Mouse (Mus musculus) hindbrain, embryonic 16.5 days (tissue): ENCODE results near the gene Trnp1. TPM values are rescaled to one million over a fixed set of nuclear protein-coding genes. Genes with fewer than 3 reads are reported as not detected.
"Not testable (repeated sequence)": the region's sequence is repeated elsewhere in the genome, so short reads cannot be mapped to it uniquely, and the experiment has no call there.

ENCODE experiments used
- ATAC-seq: fragments of 200-750 bp; cut with Nextera tagmentation; 2 replicates; pipeline ENCODE4 v1.8.0; 2017; ENCODE audit warnings: moderate TSS enrichment, moderate library complexity
- H3K27ac ChIP-seq: fragments of 300-500 bp; sonication (generic); 2 replicates; pipeline ENCODE4 v1.5.1; 2014; ENCODE audit warnings: low read depth, mild to moderate bottlenecking, control low read depth, low read length, moderate library complexity
- H3K27me3 ChIP-seq: fragments of 300-500 bp; sonication (generic); replicated peaks from 2 replicates; pipeline ENCODE4 v1.6.1; 2014; ENCODE audit warnings: low read length; ENCODE audit not compliant: control insufficient read depth, insufficient read depth
- H3K36me3 ChIP-seq: fragments of 300-500 bp; sonication (generic); 2 replicates; pipeline ENCODE4 v1.6.1; 2014; ENCODE audit warnings: mild to moderate bottlenecking, low read length, moderate library complexity, mixed read lengths; ENCODE audit not compliant: control insufficient read depth, insufficient read depth
- H3K4me1 ChIP-seq: fragments of 300-500 bp; sonication (generic); 2 replicates; pipeline ENCODE4 v1.6.1; 2014; ENCODE audit warnings: low read depth, low read length; ENCODE audit not compliant: control insufficient read depth, insufficient read depth
- H3K4me2 ChIP-seq: fragments of 300-500 bp; sonication (generic); 2 replicates; pipeline ENCODE4 v1.6.1; 2014; ENCODE audit warnings: mild to moderate bottlenecking, low read length, control low read depth, moderate library complexity
- H3K4me3 ChIP-seq: fragments of 300-500 bp; sonication (generic); 2 replicates; pipeline ENCODE4 v1.5.1; 2014; ENCODE audit warnings: mild to moderate bottlenecking, low read length, control low read depth, moderate library complexity
- H3K9ac ChIP-seq: fragments of 300-500 bp; sonication (generic); 2 replicates; pipeline ENCODE4 v1.6.1; 2014; ENCODE audit warnings: low read depth, mild to moderate bottlenecking, control low read depth, low read length, moderate library complexity
- H3K9me3 ChIP-seq: fragments of 300-500 bp; sonication (generic); 2 replicates; pipeline ENCODE4 v1.6.1; 2014; ENCODE audit warnings: mild to moderate bottlenecking, low read length, moderate library complexity; ENCODE audit not compliant: control insufficient read depth
- WGBS: fragments of 180-500 bp; shearing (Covaris S2); extraction: QIAGEN DNeasy Blood & Tissue Kit; methylation state at CpG from one replicate; pipeline ENCODE4 v1.1.7; 2014; 5-methylcytosine and 5-hydroxymethylcytosine counted together
- polyA plus RNA-seq: library from polyadenylated mRNA; unstranded; fragments of >200 nt; fragmentation: Nextera tagmentation; extraction: Ambion mirVana; gene quantifications from 2 replicates; pipeline ENCODE4 v1.2.1, GENCODE M21; 2015

Gene Trnp1
- polyA plus RNA-seq, 1 experiment from 2014 or later, result 5.8 TPM

DNA sequence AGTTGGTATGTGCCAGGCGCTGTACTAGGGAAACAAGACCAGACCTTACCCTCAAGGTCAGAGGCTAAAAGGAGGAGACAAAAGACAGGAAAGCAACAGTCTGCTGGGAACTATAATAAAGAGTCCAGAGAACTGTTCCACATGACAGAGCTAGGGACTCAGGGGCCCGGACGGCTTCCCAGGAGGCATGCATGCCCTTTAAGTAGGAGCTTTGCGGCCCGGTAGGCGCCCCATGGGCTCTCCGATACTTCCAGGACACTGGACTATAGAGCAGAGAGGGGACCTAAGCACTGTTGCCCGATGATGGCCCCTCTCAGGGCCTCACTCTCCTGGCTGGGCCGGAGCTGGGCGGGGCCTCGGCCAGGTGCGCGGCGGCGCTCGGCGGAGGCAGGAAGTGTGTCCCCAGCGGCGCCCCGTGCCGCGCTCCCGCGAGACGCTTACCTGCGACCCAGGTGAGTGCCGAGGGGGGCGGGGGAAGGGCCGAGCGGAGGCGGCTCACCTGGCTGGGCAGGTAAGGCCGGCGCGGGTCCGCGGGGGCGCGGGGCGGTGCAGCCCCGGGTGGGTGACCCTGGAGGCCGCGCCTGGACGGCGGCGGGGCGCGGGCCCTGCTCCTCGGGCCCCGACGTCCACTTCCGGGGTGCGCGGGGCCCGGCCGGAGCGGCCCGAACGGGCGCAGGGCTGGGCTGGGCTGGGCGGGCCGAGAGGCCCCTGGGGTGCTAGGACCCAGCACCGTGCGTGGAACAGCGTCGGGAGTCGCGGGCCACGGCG is 20.4 kb upstream of the Trnp1 start, which contains the start of gene Kdf1:
Gene Kdf1, plus strand, starts transcription at position 363 of the 768 bp plus-strand sequence.
- ATAC-seq, result no peak
- H3K9ac ChIP-seq, result peak within 1 kb of the TSS; percentile 13; the same call in 1 of the 2 replicates
- peak within 1 kb of the TSS; percentile 47 for H3K4me2 ChIP-seq
- no peak within 1 kb of the TSS for H3K27ac ChIP-seq
- H3K36me3 ChIP-seq, result no peaks in the 10 kb centered on the region
- H3K27me3 ChIP-seq, result peaks cover 42% of the 10 kb centered on the region
- peaks cover 6% of the 10 kb centered on the region; the same call in 1 of the 2 replicates for H3K4me1 ChIP-seq
- peak within 1 kb of the TSS; percentile 36 for H3K4me3 ChIP-seq
- H3K9me3 ChIP-seq, result no peaks in the 10 kb centered on the region
- 4% methylated on average over 51 of the region's 69 CpGs for WGBS

DNA sequence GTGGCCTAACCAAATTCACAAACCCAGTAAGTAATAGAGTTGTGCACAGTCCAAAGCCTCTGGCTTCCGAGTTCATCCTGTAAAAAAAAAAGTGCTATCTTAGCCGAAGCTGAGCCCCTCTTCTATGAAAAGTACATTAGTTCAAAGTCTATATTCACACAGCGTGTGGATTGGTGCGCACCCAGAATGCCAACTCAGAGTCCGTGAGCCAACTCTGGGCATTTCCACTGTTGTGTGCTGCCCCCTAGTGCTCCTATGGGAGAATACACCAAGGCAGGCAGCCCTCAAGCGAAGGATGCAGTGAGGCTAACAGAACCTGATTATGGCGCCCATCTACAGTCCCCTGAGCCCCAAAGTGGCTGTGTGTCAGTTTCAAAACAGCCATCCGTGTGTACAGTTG is 14.6 kb upstream of the Trnp1 start:
- Histone ChIP-seq H3K4me2 (no peak overlapping the region), H3K4me1 (no peaks in the 10 kb centered on the region), H3K27me3 (peaks cover 13% of the 10 kb centered on the region), H3K9ac (no peak overlapping the region), H3K27ac (no peak overlapping the region), H3K4me3 (no peak overlapping the region), H3K36me3 (no peaks in the 10 kb centered on the region), H3K9me3 (no peaks in the 10 kb centered on the region)
- WGBS, result 13% methylated on average over 8 of the region's 8 CpGs
- peak; percentile 67 for ATAC-seq

DNA sequence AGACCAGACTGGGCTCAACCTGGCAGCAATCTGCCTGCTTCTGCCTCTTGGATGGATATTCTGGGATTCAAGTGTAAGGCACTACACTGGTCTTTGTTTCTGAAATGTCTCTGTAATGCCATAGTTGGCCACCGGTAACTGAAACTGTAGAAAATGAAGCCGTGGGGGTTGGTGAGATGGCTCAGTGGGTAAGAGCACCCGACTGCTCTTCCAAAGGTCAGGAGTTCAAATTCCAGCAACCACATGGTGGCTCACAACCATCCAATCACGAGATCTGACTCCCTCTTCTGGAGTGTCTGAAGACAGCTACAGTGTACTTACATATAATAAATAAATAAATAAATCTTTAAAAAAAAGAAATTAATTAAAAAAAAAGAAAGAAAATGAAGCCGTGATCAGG is 14.2 kb upstream of the Trnp1 start:
- WGBS, result 60% methylated on average over 4 of the region's 5 CpGs
- not testable (repeated sequence) for H3K27me3 ChIP-seq, ATAC-seq, H3K36me3 ChIP-seq, H3K4me1 ChIP-seq, H3K9ac ChIP-seq, H3K4me3 ChIP-seq, H3K27ac ChIP-seq, H3K4me2 ChIP-seq, H3K9me3 ChIP-seq

DNA sequence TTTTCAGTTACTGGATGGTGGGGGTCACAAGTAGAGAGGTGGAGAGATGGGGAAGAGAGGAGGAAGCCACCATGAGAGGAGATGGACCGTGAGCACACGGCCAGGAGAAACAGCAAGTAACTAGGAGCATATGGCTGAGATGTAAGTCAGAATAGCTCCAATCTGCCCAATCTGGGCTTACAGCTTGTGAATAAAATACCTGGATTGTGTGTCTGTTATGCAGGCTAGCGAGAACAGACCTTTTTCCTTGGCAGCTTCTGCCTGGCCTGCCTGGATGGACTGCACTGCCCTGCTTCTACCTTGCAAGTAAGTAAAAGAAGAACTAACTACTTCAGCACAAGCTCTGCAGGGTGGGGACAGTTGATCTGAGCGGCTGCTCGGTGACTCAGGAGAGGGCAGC is 12.7 kb upstream of the Trnp1 start:
- Histone ChIP-seq H3K27ac (no peak overlapping the region), H3K4me2 (no peak overlapping the region), H3K4me1 (no peaks in the 10 kb centered on the region), H3K9me3 (no peaks in the 10 kb centered on the region), H3K27me3 (peaks cover 5% of the 10 kb centered on the region; the same call in 1 of the 2 replicates), H3K4me3 (no peak overlapping the region), H3K9ac (no peak overlapping the region), H3K36me3 (no peaks in the 10 kb centered on the region)
- ATAC-seq, result no peak
- WGBS, result 84% methylated on average over 5 of the region's 5 CpGs

DNA sequence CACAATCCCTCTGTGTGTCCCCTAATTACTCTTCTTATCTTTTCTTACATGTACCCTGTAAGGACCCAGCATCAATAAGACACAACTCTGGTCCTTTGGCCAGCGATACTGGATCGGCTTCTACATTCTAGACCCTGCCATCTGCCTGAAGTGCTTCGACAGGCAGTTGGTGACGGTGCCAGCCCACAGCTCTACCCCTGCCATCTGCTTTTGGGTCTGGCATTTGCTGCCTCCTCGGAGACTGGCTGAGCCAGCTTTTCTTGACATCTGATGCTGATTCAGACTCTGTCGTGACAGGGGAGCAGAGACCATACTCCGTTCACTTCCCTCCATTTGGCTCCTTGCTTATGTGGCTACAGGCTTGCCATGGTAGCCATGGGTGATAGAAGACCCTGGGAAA is 10.6 kb upstream of the Trnp1 start:
- Histone ChIP-seq H3K36me3 (no peaks in the 10 kb centered on the region), H3K27me3 (peaks cover 2% of the 10 kb centered on the region; the same call in 1 of the 2 replicates), H3K9ac (no peak overlapping the region), H3K4me1 (no peaks in the 10 kb centered on the region), H3K9me3 (no peaks in the 10 kb centered on the region), H3K4me3 (no peak overlapping the region), H3K4me2 (no peak overlapping the region), H3K27ac (0 out of 2 replicates have a peak overlapping the region, but pooled peaks have one; percentile 24)
- peak; percentile 74; the same call in 1 of the 2 replicates for ATAC-seq
- WGBS, result 60% methylated on average over 7 of the region's 7 CpGs

DNA sequence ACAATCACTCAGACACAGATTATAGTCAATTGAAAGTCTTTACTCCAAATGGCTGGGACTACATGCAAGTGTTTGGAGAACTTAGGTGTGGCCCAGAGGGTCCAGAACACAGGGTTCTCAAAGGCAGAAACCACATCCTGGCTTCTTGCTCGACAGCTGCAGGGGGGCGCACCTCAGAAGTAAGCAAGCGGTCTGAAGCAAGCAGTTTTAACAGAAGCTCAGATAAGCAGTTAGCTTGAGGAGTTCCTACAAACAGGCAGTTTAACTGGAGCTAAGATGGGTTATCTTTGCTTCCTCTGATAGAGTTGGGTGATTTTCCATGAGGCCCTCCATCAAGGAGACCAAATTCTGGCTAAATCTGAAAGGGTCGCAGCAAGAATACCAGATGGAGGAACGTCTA is 8.2 kb upstream of the Trnp1 start:
- Histone ChIP-seq H3K4me1 (no peaks in the 10 kb centered on the region), H3K4me2 (no peak overlapping the region), H3K9ac (no peak overlapping the region), H3K9me3 (no peaks in the 10 kb centered on the region), H3K36me3 (no peaks in the 10 kb centered on the region), H3K4me3 (no peak overlapping the region), H3K27ac (no peak overlapping the region), H3K27me3 (peaks cover 6% of the 10 kb centered on the region)
- no peak for ATAC-seq
- 73% methylated on average over 5 of the region's 5 CpGs for WGBS

DNA sequence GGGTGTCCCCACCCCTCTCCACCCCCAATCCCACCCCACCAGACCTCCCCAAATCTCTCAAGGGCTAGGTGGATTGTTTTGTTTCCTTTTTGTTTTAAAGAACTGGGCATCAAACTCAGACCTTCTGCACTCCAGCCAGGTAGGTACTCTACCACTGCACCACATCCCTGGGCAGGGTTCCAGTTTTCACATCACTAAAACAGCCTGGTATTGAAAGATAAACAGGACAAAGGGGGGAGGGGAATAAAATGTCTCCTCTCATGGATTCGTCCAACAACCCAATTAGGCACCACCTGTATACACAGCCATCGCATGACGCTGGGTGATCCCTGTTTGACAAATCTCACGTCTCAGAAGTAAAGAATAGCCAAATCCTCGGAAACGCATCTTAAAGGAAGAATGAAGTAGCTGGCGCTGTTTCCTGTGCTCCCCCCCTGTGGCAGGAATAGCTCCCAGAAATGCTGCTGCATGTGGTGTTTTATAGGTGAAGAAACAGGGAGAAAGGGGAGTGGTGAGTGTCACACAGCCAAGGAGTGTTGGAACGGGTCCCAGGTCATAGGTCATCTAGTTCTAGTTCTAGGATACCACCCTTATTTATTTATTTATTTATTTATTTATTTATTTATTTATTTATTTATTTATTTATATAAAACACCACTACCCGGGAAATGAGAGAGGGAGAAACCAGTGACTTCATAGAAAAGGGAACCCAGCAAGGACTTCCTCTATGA is 6.6 kb upstream of the Trnp1 start:
- Histone ChIP-seq H3K4me2 (no peak overlapping the region), H3K9ac (no peak overlapping the region), H3K36me3 (no peaks in the 10 kb centered on the region), H3K27ac (no peak overlapping the region), H3K27me3 (peaks cover 16% of the 10 kb centered on the region), H3K4me3 (no peak overlapping the region), H3K9me3 (no peaks in the 10 kb centered on the region), H3K4me1 (no peaks in the 10 kb centered on the region)
- no peak for ATAC-seq
- WGBS, result 70% methylated on average over 9 of the region's 9 CpGs

DNA sequence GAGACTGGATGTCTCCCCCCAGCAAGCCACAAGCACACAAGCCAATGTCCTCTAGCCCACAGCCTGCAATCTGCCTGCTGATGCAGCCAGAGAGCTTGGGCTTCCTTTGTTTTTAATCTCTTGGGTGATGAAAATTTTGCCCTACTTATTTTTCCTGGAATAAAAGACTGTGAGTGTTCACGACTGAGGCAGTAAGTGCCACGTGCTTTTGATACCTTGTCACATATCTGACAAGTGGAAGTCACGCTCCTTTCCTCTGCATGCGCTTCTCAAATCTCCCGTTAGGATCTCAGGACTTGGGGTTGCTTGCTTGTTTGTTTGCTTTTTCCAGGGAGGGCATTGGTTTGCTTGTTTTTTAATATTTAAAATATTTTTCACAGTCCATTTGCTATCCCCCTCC is 6.0 kb upstream of the Trnp1 start:
- H3K27me3 ChIP-seq, result peaks cover 23% of the 10 kb centered on the region
- WGBS, result 43% methylated on average over 5 of the region's 5 CpGs
- H3K27ac ChIP-seq, result no peak overlapping the region
- H3K4me1 ChIP-seq, result no peaks in the 10 kb centered on the region
- H3K9ac ChIP-seq, result no peak overlapping the region
- no peaks in the 10 kb centered on the region for H3K36me3 ChIP-seq
- H3K4me3 ChIP-seq, result no peak overlapping the region
- no peak overlapping the region for H3K4me2 ChIP-seq
- no peak for ATAC-seq
- H3K9me3 ChIP-seq, result no peaks in the 10 kb centered on the region

DNA sequence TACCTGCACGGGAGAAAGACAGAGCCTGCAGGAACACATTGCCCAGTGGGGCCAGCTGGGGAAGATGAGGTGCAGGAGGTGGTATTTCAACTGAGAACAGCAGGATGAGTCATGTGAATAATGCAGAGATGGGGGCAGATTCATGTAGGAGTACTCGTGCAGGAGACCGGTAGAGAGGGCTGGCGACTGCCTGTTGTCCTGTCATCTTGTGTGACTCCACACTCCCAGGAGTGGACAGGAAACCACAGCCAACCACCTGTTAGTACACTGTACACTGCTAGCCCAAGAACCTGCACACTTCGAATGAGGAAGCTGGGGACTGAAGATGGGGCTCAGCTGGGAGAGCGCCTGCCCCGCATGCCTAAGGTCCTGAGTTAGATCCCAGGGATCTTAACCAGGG is 3.2 kb upstream of the Trnp1 start:
- H3K9ac ChIP-seq, result no peak overlapping the region
- H3K9me3 ChIP-seq, result no peaks in the 10 kb centered on the region
- peaks cover 15% of the 10 kb centered on the region for H3K4me1 ChIP-seq
- no peak overlapping the region for H3K27ac ChIP-seq
- no peaks in the 10 kb centered on the region for H3K36me3 ChIP-seq
- peaks cover 30% of the 10 kb centered on the region for H3K27me3 ChIP-seq
- WGBS, result 62% methylated on average over 7 of the region's 7 CpGs
- no peak overlapping the region for H3K4me2 ChIP-seq
- H3K4me3 ChIP-seq, result no peak overlapping the region
- ATAC-seq, result no peak
